Mouse (Mus musculus) liver, adult 2 months (tissue): ENCODE results near the gene Pfdn4.

ENCODE experiments used
- CTCF ChIP-seq: fragments of 200-500 bp; IDR thresholded peaks from 2 replicates; pipeline ENCODE4 v1.5.1; 2011; ENCODE audit warnings: low read depth, low read length, control low read depth
- POLR2A ChIP-seq: fragments of 200-500 bp; IDR thresholded peaks from 2 replicates; pipeline ENCODE4 v1.6.1; 2011; ENCODE audit warnings: low read length, control low read depth; ENCODE audit not compliant: insufficient read depth; ENCODE audit errors: extremely low read depth

DNA sequence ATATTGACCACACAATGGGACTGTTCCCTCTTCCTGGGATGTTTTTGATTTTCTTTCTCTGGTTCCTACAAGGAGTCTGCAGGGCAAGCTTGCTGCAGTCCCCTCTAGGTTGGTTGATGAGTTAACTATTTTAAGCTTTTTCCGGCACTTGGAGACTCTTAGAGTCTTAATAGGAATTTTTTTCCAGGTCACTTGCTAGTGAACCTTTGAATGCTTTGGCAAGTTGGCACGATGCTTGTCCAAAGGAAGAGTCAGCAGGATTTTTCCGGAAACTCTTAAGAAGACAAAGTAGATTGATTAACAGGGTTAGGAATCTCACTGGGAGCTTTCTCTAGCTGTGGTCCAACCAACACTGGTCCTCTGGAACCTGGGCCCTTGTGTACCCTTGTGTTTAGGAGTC lies 21.1 kb upstream of the Pfdn4 start:
- TF ChIP-seq CTCF, result no peak
- no peak for TF ChIP-seq POLR2A
